Mouse (Mus musculus) CH12.LX (cell line): ENCODE measurements at regions not wholly inside any gene's neighbourhood (a gene's known extent, or its start where the extent isn't known, plus 50 kb on each side); places are given as distances from the start of the nearest gene placed in this dataset.

ENCODE experiments used
- DNase-seq: peaks from one replicate; pipeline ENCODE4 v3.0.0-alpha.2; 2013; ENCODE audit errors: extremely low read depth
- H3K27ac ChIP-seq: 2 replicates; pipeline ENCODE4 v1.5.1; 2012; ENCODE audit warnings: low read depth, mild to moderate bottlenecking, control low read depth, moderate library complexity; ENCODE audit not compliant: insufficient read depth
- H3K27me3 ChIP-seq: replicated peaks from 2 replicates; pipeline ENCODE3; 2012; ENCODE audit warnings: inconsistent platforms
- H3K36me3 ChIP-seq, 2 experiments: replicated peaks in 1 of 2; 2 replicates each; pipeline versions ENCODE3 to v1.6.1; 2012; ENCODE audit warnings: inconsistent platforms in 1 of 2, low read length in 1 of 2, mild to moderate bottlenecking in 1 of 2, mixed read lengths in 1 of 2, moderate library complexity in 1 of 2; ENCODE audit not compliant: control insufficient read depth in 1 of 2, insufficient read depth in 1 of 2
- H3K4me1 ChIP-seq, 2 experiments: 2 replicates each; pipeline ENCODE4 v1.6.1; 2012; ENCODE audit warnings: inconsistent platforms in 1 of 2, moderate library complexity in 1 of 2; ENCODE audit not compliant: insufficient read depth in 2 of 2, control insufficient read depth in 1 of 2
- H3K4me2 ChIP-seq: 2 replicates; pipeline ENCODE4 v1.6.1; 2012; ENCODE audit warnings: low read depth, mild to moderate bottlenecking, control low read depth; ENCODE audit not compliant: poor library complexity, insufficient read depth, severe bottlenecking
- H3K4me3 ChIP-seq, 3 experiments: fragments of 150-350 bp in 1 of 3; sonication (generic) in 1 of 3; replicated peaks in 1 of 3; 2 replicates each; pipeline versions ENCODE3 to v1.5.1; 2011 to 2012; ENCODE audit warnings: low read depth in 2 of 3, low read length in 2 of 3, mild to moderate bottlenecking in 2 of 3, moderate library complexity in 2 of 3, control low read depth in 1 of 3, improper control_type of control experiment in 1 of 3, inconsistent platforms in 1 of 3, mixed read lengths in 1 of 3; ENCODE audit not compliant: poor library complexity in 1 of 3
- H3K79me2 ChIP-seq: replicated peaks from 2 replicates; pipeline ENCODE4 v1.6.1; 2012; ENCODE audit warnings: mild to moderate bottlenecking, moderate library complexity; ENCODE audit not compliant: control insufficient read depth, poor library complexity, insufficient read depth, severe bottlenecking; ENCODE audit errors: extremely low read depth
- H3K9ac ChIP-seq: 2 replicates; pipeline ENCODE4 v1.6.1; 2012; ENCODE audit warnings: low read depth, mild to moderate bottlenecking, control low read depth, moderate library complexity; ENCODE audit not compliant: insufficient read depth
- H3K9me3 ChIP-seq: replicated peaks from 2 replicates; pipeline ENCODE3; 2012; ENCODE audit warnings: low read length, inconsistent platforms, mixed read lengths
- CHD2 ChIP-seq: IDR thresholded peaks from 2 replicates; pipeline ENCODE4 v1.6.1; 2011; ENCODE audit warnings: low read length, improper control_type of control experiment
- CTCF ChIP-seq, 2 experiments: IDR thresholded peaks in 1 of 2; conservative IDR thresholded peaks in 1 of 2; 2 replicates each; pipeline ENCODE4 v1.5.1; 2011 to 2012; ENCODE audit warnings: low read depth in 2 of 2, low read length in 2 of 2, improper control_type of control experiment in 1 of 2, inconsistent platforms in 1 of 2, mild to moderate bottlenecking in 1 of 2, moderate library complexity in 1 of 2
- ELF1 ChIP-seq: IDR thresholded peaks from 2 replicates; pipeline ENCODE4 v1.6.1; 2014; ENCODE audit warnings: low read depth, mild to moderate bottlenecking, inconsistent platforms, low read length, improper control_type of control experiment
- ETS1 ChIP-seq: conservative IDR thresholded peaks from 2 replicates; pipeline ENCODE4 v1.6.1; 2012; ENCODE audit warnings: low read depth, mild to moderate bottlenecking, inconsistent platforms, low read length, improper control_type of control experiment, moderate library complexity
- GABPA ChIP-seq: IDR thresholded peaks from 2 replicates; pipeline ENCODE4 v1.6.1; 2012; ENCODE audit warnings: low read depth, low read length, improper control_type of control experiment, inconsistent platforms; ENCODE audit not compliant: insufficient replicate concordance
- IRF4 ChIP-seq: IDR thresholded peaks from 2 replicates; pipeline ENCODE4 v1.6.1; 2014; ENCODE audit warnings: low read depth, mild to moderate bottlenecking, inconsistent platforms, low read length, improper control_type of control experiment
- JUN ChIP-seq: IDR thresholded peaks from 2 replicates; pipeline ENCODE4 v1.6.1; 2011; ENCODE audit warnings: low read depth, mild to moderate bottlenecking, low read length, improper control_type of control experiment, moderate library complexity; ENCODE audit not compliant: insufficient read depth
- MAFK ChIP-seq: IDR thresholded peaks from 2 replicates; pipeline ENCODE4 v1.6.1; 2011; ENCODE audit warnings: low read length, improper control_type of control experiment; ENCODE audit not compliant: insufficient replicate concordance
- MYC ChIP-seq: IDR thresholded peaks from 2 replicates; pipeline ENCODE4 v1.6.1; 2011; ENCODE audit warnings: low read depth, mild to moderate bottlenecking, improper control_type of control experiment, low read length
- PAX5 ChIP-seq: IDR thresholded peaks from 2 replicates; pipeline ENCODE4 v1.6.1; 2012; ENCODE audit warnings: low read length, inconsistent platforms, mixed read lengths
- POLR2A ChIP-seq: IDR thresholded peaks from 2 replicates; pipeline ENCODE4 v1.6.1; 2011; ENCODE audit warnings: low read depth, mild to moderate bottlenecking, improper control_type of control experiment, low read length
- RCOR1 ChIP-seq: conservative IDR thresholded peaks from 2 replicates; pipeline ENCODE4 v1.6.1; 2012; ENCODE audit warnings: low read depth, mild to moderate bottlenecking, inconsistent platforms, low read length, improper control_type of control experiment
- SMC3 ChIP-seq: IDR thresholded peaks from 2 replicates; pipeline ENCODE4 v1.6.1; 2011; ENCODE audit warnings: low read depth, low read length, improper control_type of control experiment
- USF1 ChIP-seq: IDR thresholded peaks from 2 replicates; pipeline ENCODE4 v1.6.1; 2014; ENCODE audit warnings: low read depth, mild to moderate bottlenecking, inconsistent platforms, low read length, improper control_type of control experiment
- USF2 ChIP-seq: conservative IDR thresholded peaks from 2 replicates; pipeline ENCODE4 v1.6.1; 2011; ENCODE audit warnings: low read depth, low read length, improper control_type of control experiment
- ZKSCAN1 ChIP-seq: IDR thresholded peaks from 2 replicates; pipeline ENCODE4 v1.6.1; 2012; ENCODE audit warnings: low read depth, inconsistent platforms, low read length, improper control_type of control experiment, borderline replicate concordance
- dilution Hi-C: fragments of 300-500 bp; cut with MboI; formaldehyde crosslinking; loops from 2 replicates; pipeline ENCODE4 v1.14.3; 2020; ENCODE audit warnings: low sequenced_read_pairs; ENCODE audit not compliant: extremely low pct_unique_long_range_greater_than_20kb, extremely low pct_ligation_motif_present
- in situ Hi-C: fragments of 300-500 bp; cut with MboI; formaldehyde crosslinking; loops from 3 replicates; pipeline ENCODE4 v1.14.3; 2019; ENCODE audit warnings: low sequenced_read_pairs, low pct_ligation_motif_present, low pct_unique_long_range_greater_than_20kb, mixed read lengths

- Histone ChIP-seq H3K79me2 (no peaks in the 10 kb centered on the region; the same call in 1 of the 2 replicates), H3K9ac (no peak overlapping the region), H3K4me1 (peaks cover 0 to 1% of the 10 kb centered on the region in 2 experiments; a peak in 2 of 4 replicates), H3K4me3 (no peak overlapping the region), H3K9me3 (peaks cover 18% of the 10 kb centered on the region), H3K36me3 (no peaks in the 10 kb centered on the region), H3K27me3 (no peaks in the 10 kb centered on the region), H3K27ac (no peak overlapping the region), H3K4me2 (no peak overlapping the region)
- DNase-seq, result no peak
- TF ChIP-seq PAX5 (no peak), GABPA (no peak)
- in situ Hi-C loops, result no loop called here
- dilution Hi-C loops, result no loop called here
Observed at GRCm38 (mm10) chr13:97578595-97578994, 181.8 kb downstream of the Gm10260 start.

GRCm38 (mm10) chr13:97577081-97577785, 183.2 kb downstream of the Gm10260 start:
- TF ChIP-seq MAFK (no peak), ELF1 (no peak), SMC3 (no peak), USF1 (no peak), JUN (no peak), CHD2 (no peak), RCOR1 (no peak), CTCF (conservative IDR thresholded peaks at IDR 0.05 in 1 of 2, IDR thresholded peaks at IDR 0.05 in 1 of 2; ENCODE audit: low read depth in 2 of 2, low read length in 2 of 2) (no peak), ETS1 (no peak), MYC (no peak), ZKSCAN1 (no peak), POLR2A (no peak), USF2 (no peak), IRF4 (no peak)
- Histone ChIP-seq H3K27ac (no peak overlapping the region), H3K9ac (no peak overlapping the region), H3K4me1 (peaks cover 2 to 11% of the 10 kb centered on the region in 2 experiments; a peak in 3 of 4 replicates), H3K9me3 (peaks cover 22% of the 10 kb centered on the region), H3K27me3 (no peaks in the 10 kb centered on the region), H3K79me2 (no peaks in the 10 kb centered on the region; the same call in 1 of the 2 replicates), H3K4me3 (no peak overlapping the region), H3K36me3 (no peaks in the 10 kb centered on the region), H3K4me2 (no peak overlapping the region)
- no peak for DNase-seq
- dilution Hi-C loops, result no loop called here
- in situ Hi-C loops, result no loop called here
